Mouse (Mus musculus): Measurements from ENCODE around the gene Knop1. TPM values are rescaled to one million over a fixed set of nuclear protein-coding genes. Genes with fewer than 3 reads are reported as not detected.

Knop1 gene
- polyA plus RNA-seq, 1 experiment from 2014 or later, result 82.9 TPM

- 88% methylated on average over 4 of the region's 4 CpGs for WGBS
- Histone ChIP-seq H3K27ac (replicated peaks) (no peak overlapping the region), H3K4me1 (peaks cover 19% of the 10 kb centered on the region), H3K27me3 (no peaks in the 10 kb centered on the region), H3K4me3 (no peak overlapping the region), H3K36me3 (peaks cover 87% of the 10 kb centered on the region), H3K4me2 (replicated peaks) (no peak overlapping the region), H3K9me3 (0 out of 2 replicates have a peak, but pooled peaks cover 3% of the 10 kb centered on the region), H3K9ac (replicated peaks) (no peak overlapping the region)
- ATAC-seq (replicated peaks), result no peak
These were observed 13.1 kb downstream of the Knop1 start for GRCm38 (mm10) chr7:118842938-118843337.

DNA sequence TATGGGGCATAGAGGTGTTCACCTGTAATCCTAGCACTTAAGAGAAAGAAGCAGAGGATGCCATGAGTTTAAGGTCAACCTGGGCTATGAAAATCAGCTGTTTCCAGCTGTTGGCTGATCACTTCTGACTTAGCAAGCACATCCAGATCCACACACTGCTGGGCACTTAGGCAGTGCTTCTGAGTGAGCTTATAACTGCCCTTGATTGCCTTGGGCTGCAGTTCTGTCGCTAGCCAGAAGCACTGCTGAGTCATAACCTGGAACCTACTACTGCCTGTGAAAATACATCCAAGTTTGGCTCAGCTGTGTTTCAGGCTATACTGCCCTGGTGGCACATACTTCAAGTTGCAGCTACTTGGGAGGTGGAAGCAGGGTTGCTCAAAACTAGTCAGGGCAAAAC, 14.3 kb downstream of the Knop1 start:
- H3K4me2 ChIP-seq (replicated peaks), result no peak overlapping the region
- 0 out of 2 replicates have a peak, but pooled peaks cover 3% of the 10 kb centered on the region for H3K9me3 ChIP-seq
- H3K9ac ChIP-seq (replicated peaks), result no peak overlapping the region
- ATAC-seq (replicated peaks), result peak; percentile 53; the same call in 1 of the 2 replicates
- 57% methylated on average over 1 of the region's 1 CpGs for WGBS
- H3K36me3 ChIP-seq, result peaks cover 88% of the 10 kb centered on the region
- H3K27ac ChIP-seq (replicated peaks), result no peak overlapping the region; the same call in 1 of the 2 replicates
- no peak overlapping the region for H3K4me3 ChIP-seq
- peaks cover 19% of the 10 kb centered on the region for H3K4me1 ChIP-seq
- H3K27me3 ChIP-seq, result no peaks in the 10 kb centered on the region

GRCm38 (mm10) chr7:118841030-118841745, 14.9 kb downstream of the Knop1 start:
- Histone ChIP-seq H3K27ac (replicated peaks) (peak overlapping the region; percentile 45), H3K9ac (replicated peaks) (no peak overlapping the region), H3K4me1 (peaks cover 19% of the 10 kb centered on the region), H3K4me3 (no peak overlapping the region), H3K4me2 (replicated peaks) (no peak overlapping the region), H3K27me3 (no peaks in the 10 kb centered on the region), H3K9me3 (0 out of 2 replicates have a peak, but pooled peaks cover 3% of the 10 kb centered on the region), H3K36me3 (peaks cover 87% of the 10 kb centered on the region)
- 52% methylated on average over 8 of the region's 8 CpGs for WGBS
- ATAC-seq (replicated peaks), result peak; percentile 51

DNA sequence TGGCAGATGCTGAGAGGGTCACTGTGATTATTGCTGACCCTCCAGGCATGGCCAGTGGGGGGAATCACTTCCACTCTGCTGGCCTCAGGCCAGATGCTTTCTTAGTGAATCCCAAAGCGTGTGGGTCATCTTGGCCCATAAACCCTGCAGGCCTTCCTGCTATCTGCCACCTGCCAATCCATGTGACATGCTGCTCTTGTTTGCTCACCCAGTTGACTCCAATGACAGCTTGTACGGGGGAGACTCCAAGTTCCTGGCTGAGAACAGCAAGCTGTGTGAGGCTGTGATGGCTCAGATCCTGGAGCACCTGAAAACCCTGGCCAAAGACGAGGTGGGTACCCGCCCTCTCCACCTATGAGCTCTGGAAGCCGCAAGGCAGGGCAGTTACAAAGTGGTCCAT, 18.2 kb downstream of the Knop1 start:
- H3K36me3 ChIP-seq, result peaks cover 77% of the 10 kb centered on the region
- no peak overlapping the region for H3K27ac ChIP-seq (replicated peaks)
- 92% methylated on average over 5 of the region's 5 CpGs for WGBS
- no peak overlapping the region for H3K4me2 ChIP-seq (replicated peaks)
- H3K4me3 ChIP-seq, result no peak overlapping the region
- H3K4me1 ChIP-seq, result peaks cover 19% of the 10 kb centered on the region
- 0 out of 2 replicates have a peak, but pooled peaks cover 3% of the 10 kb centered on the region for H3K9me3 ChIP-seq
- H3K9ac ChIP-seq (replicated peaks), result no peak overlapping the region
- ATAC-seq (replicated peaks), result no peak
- no peaks in the 10 kb centered on the region for H3K27me3 ChIP-seq

DNA sequence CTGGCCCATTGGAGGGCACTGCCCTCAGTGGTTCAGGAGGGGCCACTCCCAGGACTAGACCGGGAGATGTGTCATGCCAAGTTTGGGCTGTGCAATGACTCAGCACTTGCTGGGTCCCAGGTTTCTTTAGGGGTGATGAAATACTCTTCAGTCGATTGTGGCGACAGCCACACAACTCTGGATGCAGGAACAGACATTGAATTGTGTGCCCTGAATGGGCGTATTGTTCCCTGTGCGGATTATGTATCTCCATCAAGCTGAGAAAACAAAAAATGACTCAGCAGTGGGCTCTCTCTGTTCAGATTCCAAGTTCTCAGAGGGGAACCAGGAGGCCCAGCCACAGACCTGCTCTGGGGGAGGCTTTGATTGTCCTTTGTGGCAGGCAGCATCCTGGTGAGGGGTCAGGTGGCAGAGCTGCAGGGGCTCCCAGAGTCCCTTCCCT, 28.1 kb downstream of the Knop1 start:
- Histone ChIP-seq H3K27ac (replicated peaks) (no peak overlapping the region), H3K36me3 (peaks cover 17% of the 10 kb centered on the region), H3K4me2 (replicated peaks) (no peak overlapping the region), H3K9me3 (no peaks in the 10 kb centered on the region), H3K9ac (replicated peaks) (no peak overlapping the region), H3K27me3 (no peaks in the 10 kb centered on the region), H3K4me1 (peaks cover 3% of the 10 kb centered on the region; the same call in 1 of the 2 replicates), H3K4me3 (no peak overlapping the region)
- whole genome bisulfite sequencing, result 11% methylated on average over 5 of the region's 5 CpGs
- ATAC-seq (replicated peaks), result no peak

DNA sequence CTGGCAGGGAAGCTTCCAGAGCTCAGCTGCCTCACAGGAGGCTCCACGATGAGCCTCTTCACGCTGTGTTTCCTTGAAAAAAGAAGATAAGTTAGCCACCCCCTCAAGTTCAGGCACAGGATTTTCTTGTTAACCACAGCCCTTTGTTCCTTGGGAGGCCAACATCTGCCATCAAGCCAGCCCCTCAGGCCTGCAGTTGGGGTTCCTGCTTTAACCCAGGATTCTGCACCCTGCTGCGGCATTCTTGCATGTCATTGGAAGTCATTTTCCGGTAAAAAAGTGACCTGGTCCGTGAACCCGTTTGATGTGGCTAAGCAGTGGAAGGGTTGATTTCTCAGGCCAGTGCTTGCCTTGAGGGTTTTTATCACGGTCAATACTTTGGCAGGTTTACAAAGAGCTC, 31.6 kb downstream of the Knop1 start:
- no peak overlapping the region for H3K27ac ChIP-seq (replicated peaks)
- 59% methylated on average over 7 of the region's 7 CpGs for WGBS

GRCm38 (mm10) chr7:118821887-118822556, 34.0 kb downstream of the Knop1 start:
- Histone ChIP-seq H3K4me3 (no peak overlapping the region), H3K27me3 (no peaks in the 10 kb centered on the region), H3K36me3 (peaks cover 30% of the 10 kb centered on the region; the same call in 1 of the 2 replicates), H3K9ac (replicated peaks) (no peak overlapping the region), H3K27ac (replicated peaks) (no peak overlapping the region), H3K4me2 (replicated peaks) (no peak overlapping the region), H3K4me1 (no peaks in the 10 kb centered on the region), H3K9me3 (no peaks in the 10 kb centered on the region)
- no peak for ATAC-seq (replicated peaks)
- WGBS, result 94% methylated on average over 12 of the region's 12 CpGs

More for the DNA sequence above, 31.6 kb downstream of the Knop1 start:
- no peaks in the 10 kb centered on the region for H3K27me3 ChIP-seq
- no peak overlapping the region for H3K4me2 ChIP-seq (replicated peaks)
- H3K36me3 ChIP-seq, result peaks cover 19% of the 10 kb centered on the region
- ATAC-seq (replicated peaks), result no peak
- H3K9me3 ChIP-seq, result no peaks in the 10 kb centered on the region
- H3K9ac ChIP-seq (replicated peaks), result no peak overlapping the region
- peaks cover 3% of the 10 kb centered on the region; the same call in 1 of the 2 replicates for H3K4me1 ChIP-seq
- H3K4me3 ChIP-seq, result no peak overlapping the region

DNA sequence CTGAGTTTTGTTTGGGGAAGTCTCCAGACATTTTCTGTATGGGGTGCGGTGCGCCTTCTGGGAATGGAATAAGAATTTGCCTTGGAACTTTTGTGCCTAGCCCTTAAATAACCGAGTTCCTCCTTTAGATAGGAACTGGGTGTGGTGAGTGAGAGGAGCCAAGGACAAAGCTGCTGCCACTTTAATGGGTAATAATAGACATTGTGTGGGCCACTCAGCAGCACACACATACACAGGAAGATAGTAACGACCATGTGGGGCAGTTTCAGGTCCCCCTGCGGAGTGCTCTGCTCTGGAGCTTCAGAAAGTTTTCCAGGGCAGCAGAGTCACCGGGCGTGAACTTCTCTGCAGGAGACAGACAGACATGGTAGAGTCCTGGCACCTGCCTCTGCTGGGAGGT, 34.7 kb downstream of the Knop1 start:
- Histone ChIP-seq H3K9me3 (no peaks in the 10 kb centered on the region), H3K9ac (replicated peaks) (no peak overlapping the region), H3K4me3 (no peak overlapping the region), H3K36me3 (peaks cover 27% of the 10 kb centered on the region; the same call in 1 of the 2 replicates), H3K4me2 (replicated peaks) (no peak overlapping the region), H3K4me1 (no peaks in the 10 kb centered on the region), H3K27ac (replicated peaks) (no peak overlapping the region), H3K27me3 (no peaks in the 10 kb centered on the region)
- 73% methylated on average over 7 of the region's 7 CpGs for WGBS
- ATAC-seq (replicated peaks), result no peak

- H3K27me3 ChIP-seq, result no peaks in the 10 kb centered on the region
- no peak overlapping the region for H3K9ac ChIP-seq (replicated peaks)
- H3K36me3 ChIP-seq, result peaks cover 25% of the 10 kb centered on the region; the same call in 1 of the 2 replicates
- no peak for ATAC-seq (replicated peaks)
- H3K27ac ChIP-seq (replicated peaks), result no peak overlapping the region
- no peaks in the 10 kb centered on the region for H3K4me1 ChIP-seq
- no peak overlapping the region for H3K4me2 ChIP-seq (replicated peaks)
- no peak overlapping the region for H3K4me3 ChIP-seq
- 80% methylated on average over 1 of the region's 1 CpGs for WGBS
- no peaks in the 10 kb centered on the region for H3K9me3 ChIP-seq
These were observed 36.4 kb downstream of the Knop1 start for GRCm38 (mm10) chr7:118819666-118820065.

- Histone ChIP-seq H3K27ac (replicated peaks) (no peak overlapping the region), H3K36me3 (peaks cover 36% of the 10 kb centered on the region), H3K4me3 (no peak overlapping the region), H3K9me3 (no peaks in the 10 kb centered on the region), H3K4me2 (replicated peaks) (no peak overlapping the region), H3K9ac (replicated peaks) (no peak overlapping the region), H3K4me1 (no peaks in the 10 kb centered on the region), H3K27me3 (no peaks in the 10 kb centered on the region)
- 95% methylated on average over 7 of the region's 7 CpGs for WGBS
- ATAC-seq (replicated peaks), result no peak
These were observed 38.3 kb downstream of the Knop1 start for GRCm38 (mm10) chr7:118817741-118818140.

DNA sequence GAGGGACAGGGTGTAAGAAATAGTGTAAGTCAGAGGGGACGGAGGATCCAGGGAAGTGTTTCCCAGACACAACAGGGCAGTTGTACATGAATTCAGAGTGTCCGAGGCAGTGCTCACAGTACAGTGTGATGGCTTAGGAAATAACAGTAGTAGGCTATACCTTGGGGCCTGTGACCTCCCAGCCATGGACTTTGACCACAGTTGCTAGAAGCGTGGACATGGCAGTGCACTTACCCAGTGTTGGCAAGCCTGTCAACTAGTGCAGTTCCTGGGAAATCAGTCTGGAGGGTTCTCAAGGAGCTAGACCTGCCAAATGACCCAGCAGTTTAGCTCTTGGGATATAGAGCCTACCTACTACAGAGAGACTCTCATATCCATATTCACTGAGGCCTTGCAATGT, 39.8 kb downstream of the Knop1 start:
- ATAC-seq (replicated peaks), result no peak
- no peak overlapping the region for H3K27ac ChIP-seq (replicated peaks)
- H3K27me3 ChIP-seq, result no peaks in the 10 kb centered on the region
- no peaks in the 10 kb centered on the region for H3K4me1 ChIP-seq
- peaks cover 44% of the 10 kb centered on the region for H3K36me3 ChIP-seq
- H3K9me3 ChIP-seq, result no peaks in the 10 kb centered on the region
- H3K9ac ChIP-seq (replicated peaks), result no peak overlapping the region
- no peak overlapping the region for H3K4me3 ChIP-seq
- 95% methylated on average over 3 of the region's 3 CpGs for WGBS
- H3K4me2 ChIP-seq (replicated peaks), result no peak overlapping the region

DNA sequence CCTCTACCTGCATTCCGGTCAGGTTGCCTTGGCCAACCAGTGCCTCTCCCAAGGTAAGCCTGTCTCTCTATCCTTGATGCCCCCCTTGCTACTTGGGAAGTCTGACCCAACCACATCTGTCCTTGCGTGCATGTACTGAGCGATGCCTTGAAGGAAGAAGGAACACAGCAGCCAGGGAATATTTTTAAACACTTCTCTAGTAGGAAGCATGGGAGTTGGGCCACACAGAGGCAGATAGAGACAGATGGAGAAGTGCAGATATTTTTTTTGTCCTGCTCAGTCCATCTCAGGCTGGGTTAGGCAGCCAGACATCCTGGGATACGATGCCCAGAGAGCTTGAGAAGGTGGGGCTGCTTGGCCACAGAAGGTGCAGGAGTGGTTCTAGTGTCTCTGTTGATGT, 42.5 kb downstream of the Knop1 start:
- no peaks in the 10 kb centered on the region for H3K9me3 ChIP-seq
- H3K36me3 ChIP-seq, result peaks cover 47% of the 10 kb centered on the region
- no peak overlapping the region for H3K27ac ChIP-seq (replicated peaks)
- H3K4me2 ChIP-seq (replicated peaks), result no peak overlapping the region
- ATAC-seq (replicated peaks), result no peak
- WGBS, result 92% methylated on average over 4 of the region's 4 CpGs
- no peak overlapping the region for H3K9ac ChIP-seq (replicated peaks)
- no peaks in the 10 kb centered on the region for H3K27me3 ChIP-seq
- H3K4me1 ChIP-seq, result no peaks in the 10 kb centered on the region
- no peak overlapping the region for H3K4me3 ChIP-seq

Measured in forebrain, embryonic 15.5 days (tissue).